Mouse (Mus musculus) embryonic fibroblast, embryonic 13.5 days (primary cell): Measurements from ENCODE around the gene Ung.

Source experiments
- CTCF ChIP-seq: IDR thresholded peaks from 2 replicates; pipeline ENCODE4 v1.5.1; 2011; ENCODE audit warnings: mild to moderate bottlenecking, control low read depth, low read length, moderate library complexity, borderline replicate concordance; ENCODE audit not compliant: insufficient read depth
- POLR2A ChIP-seq: IDR thresholded peaks from 2 replicates; pipeline ENCODE4 v1.6.1; 2011; ENCODE audit warnings: low read depth, mild to moderate bottlenecking, control low read depth, low read length, moderate library complexity

- TF ChIP-seq CTCF: no peak
- no peak for TF ChIP-seq POLR2A
Measured at GRCm38 (mm10) chr5:114119806-114120205, 10.4 kb upstream of the Ung start.
